Mouse (Mus musculus) v-Abl transformed pro-B cells (cell line): ENCODE data around the gene Tcstv1.
"Not testable (repeated sequence)": the region's sequence is repeated elsewhere in the genome, so short reads cannot be mapped to it uniquely, and the experiment has no call there.

ENCODE experiments used
- in situ Hi-C, 2 experiments: fragments of 400-800 bp; cut with MboI; formaldehyde crosslinking; loops; one replicate each; pipeline ENCODE4 v1.15.1; 2025; ENCODE audit not compliant: unreplicated experiment in 2 of 2

The Tcstv1 gene

GRCm38 (mm10) chr13:119894685-119895084, at the start of gene Tcstv1:
TSS of gene Tcstv1 (minus strand) at chr13:119894785.
- in situ Hi-C loops, result not testable (repeated sequence)

GRCm38 (mm10) chr13:119929172-119929571, 34.6 kb upstream of the Tcstv1 start, which contains the start of gene Gm21761:
TSS of gene Gm21761 (minus strand) at chr13:119929272.
- in situ Hi-C loops, result not testable (repeated sequence)

GRCm38 (mm10) chr13:119924597-119925340, 30.2 kb upstream of the Tcstv1 start:
- in situ Hi-C loops, result not testable (repeated sequence)

- in situ Hi-C loops, result not testable (repeated sequence)
These were observed 22.6 kb upstream of the Tcstv1 start for GRCm38 (mm10) chr13:119916966-119917722.

- in situ Hi-C loops, result not testable (repeated sequence)
These were observed 21.9 kb upstream of the Tcstv1 start for GRCm38 (mm10) chr13:119916449-119916848.

GRCm38 (mm10) chr13:119898549-119898948, 4.0 kb upstream of the Tcstv1 start:
- in situ Hi-C loops, result not testable (repeated sequence)

GRCm38 (mm10) chr13:119886896-119887295, 7.7 kb downstream of the Tcstv1 start:
- in situ Hi-C loops, result not testable (repeated sequence)

- in situ Hi-C loops, result not testable (repeated sequence)
These were observed 30.1 kb downstream of the Tcstv1 start for GRCm38 (mm10) chr13:119864395-119864999.

GRCm38 (mm10) chr13:119862399-119862798, 32.2 kb downstream of the Tcstv1 start:
- in situ Hi-C loops, result not testable (repeated sequence)
